Mouse (Mus musculus): ENCODE results near the gene Cdhr4. TPM values are rescaled to one million over a fixed set of nuclear protein-coding genes. Genes with fewer than 3 reads are reported as not detected.

The Cdhr4 gene
- 1.9 and 4.2 TPM in 2 replicates for polyA plus RNA-seq (2012; rRNA removed)

DNA sequence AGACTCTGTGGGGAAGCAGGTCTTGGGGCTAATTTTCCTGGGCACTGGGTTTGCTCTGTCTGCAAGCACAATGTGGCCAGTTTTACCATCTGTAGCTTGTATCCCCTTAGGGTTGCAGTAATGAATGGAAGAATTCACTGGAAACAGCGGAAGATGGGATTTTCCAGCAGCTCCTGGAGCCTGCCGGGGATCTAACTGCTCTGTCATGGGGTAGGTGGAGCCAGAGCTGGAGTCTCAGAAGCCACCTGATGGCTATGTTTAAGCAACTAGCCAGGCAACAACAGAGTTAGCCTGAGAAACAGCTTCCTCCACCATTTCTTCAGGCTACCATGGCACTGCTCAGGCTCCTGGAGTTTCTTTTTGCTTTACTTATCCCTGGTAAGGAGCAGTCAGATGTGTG lies at the start of gene Cdhr4:
TSS of gene Cdhr4 (plus strand) at position 301 of the 400 bp plus-strand sequence.
- TF ChIP-seq CTCF (IDR thresholded peaks at IDR 0.05; ENCODE audit: extremely low read depth, insufficient read depth, low read length) (no peak), POLR2A (IDR thresholded peaks at IDR 0.05; ENCODE audit: extremely low read depth, insufficient read depth, low read length) (no peak)
- Histone ChIP-seq H3K27ac (ENCODE audit: insufficient read depth, low read length) (no peak within 1 kb of the TSS), H3K4me3 (ENCODE audit: insufficient read depth, low read length) (no peak within 1 kb of the TSS), H3K4me1 (ENCODE audit: control insufficient read depth, insufficient read depth, low read length) (no peaks in the 10 kb centered on the region)

- no peak overlapping the region; the same call in 1 of the 2 replicates for H3K27ac ChIP-seq (ENCODE audit: insufficient read depth, low read length)
- no peak for TF ChIP-seq POLR2A (IDR thresholded peaks at IDR 0.05; ENCODE audit: extremely low read depth, insufficient read depth, low read length)
- no peak for TF ChIP-seq CTCF (IDR thresholded peaks at IDR 0.05; ENCODE audit: extremely low read depth, insufficient read depth, low read length)
- H3K4me1 ChIP-seq (ENCODE audit: control insufficient read depth, insufficient read depth, low read length), result no peaks in the 10 kb centered on the region
- H3K4me3 ChIP-seq (ENCODE audit: insufficient read depth, low read length), result no peak overlapping the region
Observed at GRCm38 (mm10) chr9:107947241-107948194, 44.8 kb upstream of the Cdhr4 start.

DNA sequence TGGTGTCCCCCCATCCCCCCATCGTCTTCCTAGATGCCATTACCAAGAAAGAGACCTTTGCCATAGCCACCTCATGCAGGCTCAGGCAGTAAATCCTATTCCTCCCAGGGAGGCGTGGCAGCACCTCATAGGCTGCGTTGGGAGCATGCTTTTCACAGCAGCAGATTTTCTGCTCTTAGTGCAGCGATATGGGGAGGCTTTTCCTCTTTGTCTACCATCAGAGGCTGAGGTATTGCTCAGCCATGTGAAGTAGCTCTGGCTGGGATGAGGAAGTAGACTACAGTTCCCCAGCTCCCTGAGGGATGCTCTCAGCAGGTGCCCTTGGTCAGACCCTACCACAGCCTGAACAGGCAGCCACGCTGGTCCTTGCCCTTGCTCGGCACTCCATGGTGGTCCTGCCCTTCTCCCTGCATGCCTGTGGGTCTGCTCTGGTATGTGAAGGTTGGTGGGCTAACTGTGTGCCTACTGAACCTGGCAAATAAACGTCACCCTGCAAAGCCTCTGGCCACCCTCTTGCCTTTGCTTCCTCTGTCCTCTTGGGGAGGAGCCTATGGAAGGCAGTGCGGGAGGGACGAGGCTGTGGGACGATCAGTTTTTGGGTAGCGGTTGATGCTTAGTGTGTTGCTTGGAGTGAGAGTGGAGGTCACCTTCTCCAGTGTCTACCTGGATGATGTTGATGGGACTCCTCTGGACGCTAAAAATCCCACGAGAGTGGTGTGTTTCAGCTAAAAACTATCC lies 42.9 kb upstream of the Cdhr4 start:
- TF ChIP-seq CTCF (IDR thresholded peaks at IDR 0.05; ENCODE audit: extremely low read depth, insufficient read depth, low read length), result no peak
- TF ChIP-seq POLR2A (IDR thresholded peaks at IDR 0.05; ENCODE audit: extremely low read depth, insufficient read depth, low read length), result no peak
- H3K27ac ChIP-seq (ENCODE audit: insufficient read depth, low read length), result no peak overlapping the region
- H3K4me3 ChIP-seq (ENCODE audit: insufficient read depth, low read length), result no peak overlapping the region

DNA sequence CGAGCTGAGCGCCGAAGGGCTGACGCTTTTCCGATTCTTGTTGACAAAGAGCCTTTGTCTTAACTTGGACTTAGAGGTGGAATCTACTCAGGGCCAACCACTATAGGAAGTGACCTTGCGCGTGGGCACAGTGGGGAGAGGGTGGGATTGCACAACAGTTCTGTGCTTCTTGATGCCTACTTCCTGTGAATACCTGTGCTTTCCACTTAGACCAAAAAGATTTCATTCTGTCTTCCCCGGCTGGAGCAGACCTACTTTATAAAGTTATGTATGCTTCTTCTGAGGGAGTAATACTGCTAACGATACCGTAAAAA lies 42.4 kb upstream of the Cdhr4 start, which contains the start of gene Traip:
TSS of gene Traip (plus strand) at position 215 of the 314 bp plus-strand sequence.
- H3K4me3 ChIP-seq (ENCODE audit: insufficient read depth, low read length), result peak within 1 kb of the TSS; percentile 33
- TF ChIP-seq CTCF (IDR thresholded peaks at IDR 0.05; ENCODE audit: extremely low read depth, insufficient read depth, low read length) (no peak), POLR2A (IDR thresholded peaks at IDR 0.05; ENCODE audit: extremely low read depth, insufficient read depth, low read length) (no peak)
- H3K27ac ChIP-seq (ENCODE audit: insufficient read depth, low read length), result no peak within 1 kb of the TSS
- no peaks in the 10 kb centered on the region for H3K4me1 ChIP-seq (ENCODE audit: control insufficient read depth, insufficient read depth, low read length)

More for the DNA sequence above, 42.9 kb upstream of the Cdhr4 start:
- no peaks in the 10 kb centered on the region for H3K4me1 ChIP-seq (ENCODE audit: control insufficient read depth, insufficient read depth, low read length)

- H3K27ac ChIP-seq (ENCODE audit: insufficient read depth, low read length), result no peak overlapping the region
- TF ChIP-seq POLR2A (IDR thresholded peaks at IDR 0.05; ENCODE audit: extremely low read depth, insufficient read depth, low read length) (peak; percentile 86), CTCF (IDR thresholded peaks at IDR 0.05; ENCODE audit: extremely low read depth, insufficient read depth, low read length) (no peak)
- no peaks in the 10 kb centered on the region for H3K4me1 ChIP-seq (ENCODE audit: control insufficient read depth, insufficient read depth, low read length)
- peak overlapping the region; percentile 33 for H3K4me3 ChIP-seq (ENCODE audit: insufficient read depth, low read length)
Observed at GRCm38 (mm10) chr9:107950460-107951355, 41.6 kb upstream of the Cdhr4 start.

DNA sequence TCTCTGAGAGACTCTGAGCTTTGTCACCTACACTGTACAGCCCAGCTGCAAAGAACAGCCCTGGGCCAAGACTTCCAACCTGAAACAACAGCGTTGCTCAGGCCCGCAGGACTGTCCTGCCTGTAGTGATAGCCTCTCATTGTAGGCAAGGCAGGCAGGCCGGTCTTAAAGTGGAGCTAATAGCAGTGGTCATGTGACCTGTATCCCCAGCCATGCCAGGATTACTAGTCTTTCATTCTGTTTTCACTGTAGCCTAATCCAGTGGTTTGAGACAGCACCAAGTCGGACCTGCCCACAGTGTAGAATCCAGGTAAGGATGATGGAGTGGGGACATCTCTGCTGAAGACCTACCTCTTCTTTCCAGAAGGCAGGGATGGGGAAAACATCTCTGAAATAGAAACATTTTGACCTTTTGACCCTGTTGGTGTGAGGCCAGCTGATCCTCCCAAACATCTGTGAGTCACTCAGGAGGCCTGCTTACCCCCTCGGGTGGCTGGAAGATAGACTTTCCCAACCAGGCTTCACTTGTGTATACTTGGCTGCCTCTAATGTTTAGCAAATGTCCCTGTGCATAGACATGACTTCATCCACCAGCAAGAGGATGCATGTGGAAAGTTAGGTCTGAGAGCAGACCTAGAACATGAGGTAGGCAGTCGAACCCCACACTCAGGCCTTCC lies 36.5 kb upstream of the Cdhr4 start:
- Histone ChIP-seq H3K4me3 (ENCODE audit: insufficient read depth, low read length) (no peak overlapping the region), H3K27ac (ENCODE audit: insufficient read depth, low read length) (no peak overlapping the region)

DNA sequence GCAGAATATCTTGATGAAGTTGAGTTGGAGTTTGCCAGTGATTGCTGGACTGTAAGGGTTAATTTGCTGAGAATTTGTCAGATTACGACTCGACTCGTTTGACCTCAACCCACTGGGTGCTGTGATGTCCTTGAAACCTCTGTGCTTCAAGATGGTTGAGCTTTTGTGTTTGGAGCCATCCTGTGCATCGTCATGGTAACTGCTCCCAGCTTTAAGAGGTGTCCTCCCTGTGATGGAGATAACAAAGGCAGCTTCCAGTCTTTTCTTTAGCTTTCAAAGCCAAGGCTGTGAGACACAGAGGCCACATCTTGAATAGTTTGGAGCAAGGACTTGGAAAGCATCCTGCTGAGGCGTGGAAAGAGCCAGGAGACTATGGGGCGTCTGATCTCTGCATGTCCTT lies 35.2 kb upstream of the Cdhr4 start:
- peaks cover under 1% of the 10 kb centered on the region; the same call in 1 of the 2 replicates for H3K4me1 ChIP-seq (ENCODE audit: control insufficient read depth, insufficient read depth, low read length)

More for the DNA sequence above, 36.5 kb upstream of the Cdhr4 start:
- TF ChIP-seq POLR2A (IDR thresholded peaks at IDR 0.05; ENCODE audit: extremely low read depth, insufficient read depth, low read length) (no peak), CTCF (IDR thresholded peaks at IDR 0.05; ENCODE audit: extremely low read depth, insufficient read depth, low read length) (no peak)
- H3K4me1 ChIP-seq (ENCODE audit: control insufficient read depth, insufficient read depth, low read length), result no peaks in the 10 kb centered on the region

DNA sequence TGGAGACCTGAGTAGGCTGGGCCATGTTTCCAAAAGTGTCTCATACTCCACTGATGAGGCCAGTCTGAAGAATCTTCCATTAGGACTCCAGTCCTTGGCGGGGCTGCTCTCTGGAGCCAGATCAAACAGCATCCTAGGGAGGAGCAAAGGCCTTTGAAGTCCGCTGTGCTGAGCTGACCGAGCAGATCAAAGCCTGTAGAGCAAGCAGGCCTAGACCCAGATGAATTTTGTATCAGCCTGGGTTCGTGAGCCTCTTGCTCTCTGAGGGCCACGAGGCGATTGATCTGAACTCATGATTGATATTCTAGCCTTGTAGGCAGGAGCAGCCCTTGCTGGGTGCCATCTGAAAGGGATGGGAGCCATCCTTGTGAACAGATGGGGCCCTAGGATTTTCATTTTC lies 32.4 kb upstream of the Cdhr4 start:
- H3K4me3 ChIP-seq (ENCODE audit: insufficient read depth, low read length), result no peak overlapping the region
- peaks cover 2% of the 10 kb centered on the region; the same call in 1 of the 2 replicates for H3K4me1 ChIP-seq (ENCODE audit: control insufficient read depth, insufficient read depth, low read length)
- TF ChIP-seq POLR2A (IDR thresholded peaks at IDR 0.05; ENCODE audit: extremely low read depth, insufficient read depth, low read length), result no peak
- no peak for TF ChIP-seq CTCF (IDR thresholded peaks at IDR 0.05; ENCODE audit: extremely low read depth, insufficient read depth, low read length)
- peak overlapping the region; percentile 62; the same call in 1 of the 2 replicates for H3K27ac ChIP-seq (ENCODE audit: insufficient read depth, low read length)

More for the DNA sequence above, 35.2 kb upstream of the Cdhr4 start:
- H3K27ac ChIP-seq (ENCODE audit: insufficient read depth, low read length), result no peak overlapping the region
- TF ChIP-seq CTCF (IDR thresholded peaks at IDR 0.05; ENCODE audit: extremely low read depth, insufficient read depth, low read length) (no peak), POLR2A (IDR thresholded peaks at IDR 0.05; ENCODE audit: extremely low read depth, insufficient read depth, low read length) (no peak)
- H3K4me3 ChIP-seq (ENCODE audit: insufficient read depth, low read length), result no peak overlapping the region
